Mouse (Mus musculus) liver, embryonic 12.5 days (tissue): ENCODE data around the gene Cpxcr1. TPM values are rescaled to one million over a fixed set of nuclear protein-coding genes. Genes with fewer than 3 reads are reported as not detected.

Experiments used
- ATAC-seq: fragments of 200-750 bp; cut with Nextera tagmentation; 2 replicates; pipeline ENCODE4 v1.8.0; 2017; ENCODE audit warnings: moderate number of reproducible peaks, mild to moderate bottlenecking, moderate library complexity
- H3K27ac ChIP-seq: fragments of 300-500 bp; sonication (generic); 2 replicates; pipeline ENCODE4 v1.5.1; 2016; ENCODE audit warnings: mild to moderate bottlenecking
- H3K27me3 ChIP-seq: fragments of 300-500 bp; sonication (generic); replicated peaks from 2 replicates; pipeline ENCODE4 v1.6.1; 2016; ENCODE audit warnings: mild to moderate bottlenecking, moderate library complexity
- H3K36me3 ChIP-seq: fragments of 300-500 bp; sonication (generic); 2 replicates; pipeline ENCODE4 v1.6.1; 2016; ENCODE audit warnings: mild to moderate bottlenecking, moderate library complexity
- H3K4me1 ChIP-seq: fragments of 300-500 bp; sonication (generic); 2 replicates; pipeline ENCODE4 v1.6.1; 2016
- H3K4me2 ChIP-seq: fragments of 300-500 bp; sonication (generic); 2 replicates; pipeline ENCODE4 v1.6.1; 2016; ENCODE audit warnings: mild to moderate bottlenecking, moderate library complexity
- H3K4me3 ChIP-seq: fragments of 300-500 bp; sonication (generic); 2 replicates; pipeline ENCODE4 v1.5.1; 2016; ENCODE audit warnings: mild to moderate bottlenecking, moderate library complexity
- H3K9ac ChIP-seq: fragments of 300-500 bp; sonication (generic); 2 replicates; pipeline ENCODE4 v1.6.1; 2016; ENCODE audit warnings: mild to moderate bottlenecking, moderate library complexity
- H3K9me3 ChIP-seq: fragments of 300-500 bp; sonication (generic); replicated peaks from 2 replicates; pipeline ENCODE4 v1.6.1; 2016; ENCODE audit warnings: mild to moderate bottlenecking, moderate library complexity
- polyA plus RNA-seq: library from polyadenylated mRNA; unstranded; fragments of >200 nt; fragmentation: Nextera tagmentation; extraction: Ambion mirVana; gene quantifications from 2 replicates; pipeline ENCODE4 v1.2.1, GENCODE M21; 2016

The Cpxcr1 gene
- polyA plus RNA-seq = not detected in 2 replicates

GRCm38 (mm10) chrX:116448644-116449043, at the start of gene Cpxcr1:
Cpxcr1 (plus strand) TSS chrX:116448944.
- H3K4me2 ChIP-seq = no peak within 1 kb of the TSS
- H3K9me3 ChIP-seq = no peaks in the 10 kb centered on the region
- no peaks in the 10 kb centered on the region for H3K27me3 ChIP-seq
- H3K4me1 ChIP-seq = no peaks in the 10 kb centered on the region
- H3K4me3 ChIP-seq = no peak within 1 kb of the TSS
- no peak within 1 kb of the TSS for H3K9ac ChIP-seq
- no peaks in the 10 kb centered on the region for H3K36me3 ChIP-seq
- H3K27ac ChIP-seq = no peak within 1 kb of the TSS
- no peak for ATAC-seq

Other genes starting within 250 kb of the Cpxcr1 start
- not detected in 2 replicates for gene H2afb2, start 232.2 kb downstream of the Cpxcr1 start, polyA plus RNA-seq